Mouse (Mus musculus) lung, embryonic 15.5 days (tissue): ENCODE data around the gene Ilkap. TPM values are rescaled to one million over a fixed set of nuclear protein-coding genes. Genes with fewer than 3 reads are reported as not detected.

Experiments
- ATAC-seq: fragments of 200-750 bp; cut with Nextera tagmentation; 2 replicates; pipeline ENCODE4 v1.8.0; 2017; ENCODE audit warnings: moderate number of reproducible peaks, borderline replicate concordance; ENCODE audit not compliant: low FRiP score, low TSS enrichment; ENCODE audit errors: extremely low read depth
- H3K27ac ChIP-seq: fragments of 300-500 bp; sonication (generic); 2 replicates; pipeline ENCODE4 v1.5.1; 2015; ENCODE audit warnings: moderate library complexity, mild to moderate bottlenecking, inconsistent platforms
- H3K27me3 ChIP-seq: fragments of 300-500 bp; sonication (generic); 2 replicates; pipeline ENCODE4 v1.6.1; 2015; ENCODE audit warnings: inconsistent platforms
- H3K36me3 ChIP-seq: fragments of 300-500 bp; sonication (generic); 2 replicates; pipeline ENCODE4 v1.6.1; 2015; ENCODE audit warnings: inconsistent platforms
- H3K4me1 ChIP-seq: fragments of 300-500 bp; sonication (generic); 2 replicates; pipeline ENCODE4 v1.6.1; 2015; ENCODE audit warnings: inconsistent platforms
- H3K4me2 ChIP-seq: fragments of 300-500 bp; sonication (generic); 2 replicates; pipeline ENCODE4 v1.6.1; 2015; ENCODE audit warnings: inconsistent platforms, mild to moderate bottlenecking, moderate library complexity
- H3K4me3 ChIP-seq: fragments of 300-500 bp; sonication (generic); 2 replicates; pipeline ENCODE4 v1.5.1; 2015; ENCODE audit warnings: mild to moderate bottlenecking, inconsistent platforms
- H3K9ac ChIP-seq: fragments of 300-500 bp; sonication (generic); 2 replicates; pipeline ENCODE4 v1.6.1; 2015; ENCODE audit warnings: inconsistent platforms
- H3K9me3 ChIP-seq: fragments of 300-500 bp; sonication (generic); 2 replicates; pipeline ENCODE4 v1.6.1; 2016; ENCODE audit warnings: inconsistent platforms
- WGBS: fragments of 180-500 bp; shearing (Covaris S2); methylation state at CpG from one replicate; pipeline ENCODE4 v1.1.7; 2015; 5-methylcytosine and 5-hydroxymethylcytosine counted together
- polyA plus RNA-seq: library from polyadenylated mRNA; unstranded; fragments of >200 nt; fragmentation: Nextera tagmentation; extraction: Ambion mirVana; gene quantifications from 2 replicates; pipeline ENCODE4 v1.2.1, GENCODE M21; 2015

Gene Ilkap
- polyA plus RNA-seq, 1 experiment from 2014 or later = 146 TPM

DNA sequence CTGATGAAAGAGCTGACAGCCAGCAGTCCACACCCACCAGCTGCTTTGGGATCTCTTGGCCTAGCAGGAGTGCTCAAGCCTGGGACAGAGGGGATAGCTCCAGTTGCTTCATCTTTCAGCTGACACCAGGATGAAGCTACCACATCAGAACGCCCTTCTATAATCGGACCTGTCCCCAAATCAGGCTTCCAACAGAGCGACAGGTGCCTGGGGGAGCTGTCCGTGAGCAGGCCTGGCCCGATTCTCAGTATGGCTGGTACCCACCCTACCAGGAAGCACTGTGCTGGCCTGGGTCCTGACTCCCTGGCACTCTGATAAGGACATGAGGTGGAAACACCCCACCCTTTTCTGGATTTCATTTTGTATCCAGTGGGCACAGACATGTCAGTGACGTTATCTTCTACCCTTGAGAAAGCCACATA lies 25.2 kb downstream of the Ilkap start:
- H3K4me1 ChIP-seq = no peaks in the 10 kb centered on the region
- H3K27ac ChIP-seq = no peak overlapping the region
- H3K27me3 ChIP-seq = no peaks in the 10 kb centered on the region
- H3K9me3 ChIP-seq = no peaks in the 10 kb centered on the region
- H3K4me3 ChIP-seq = no peak overlapping the region
- no peak overlapping the region for H3K9ac ChIP-seq
- no peak for ATAC-seq
- H3K36me3 ChIP-seq = peaks cover 75% of the 10 kb centered on the region
- no peak overlapping the region for H3K4me2 ChIP-seq
- 88% methylated on average over 6 of the region's 6 CpGs for WGBS

DNA sequence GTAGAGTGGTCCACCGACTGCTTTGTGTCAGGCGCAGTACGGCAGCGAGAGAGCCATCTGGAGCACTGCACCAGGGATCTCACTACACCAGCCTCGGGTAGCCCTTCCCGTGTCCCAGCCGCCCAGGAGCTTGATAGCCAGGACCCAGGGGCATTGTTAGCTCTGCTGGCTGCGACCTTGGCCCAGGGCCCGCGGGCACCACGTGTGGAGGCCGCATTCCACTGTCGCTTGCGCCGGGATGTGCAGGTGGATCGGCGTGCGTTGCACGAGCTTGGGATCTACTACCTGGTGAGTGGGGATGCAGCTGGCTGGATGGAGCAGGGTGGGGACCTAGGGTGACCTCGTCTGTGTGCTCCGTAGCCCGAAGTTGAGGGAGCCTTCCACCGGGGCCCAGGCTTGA lies 28.6 kb downstream of the Ilkap start:
- Histone ChIP-seq H3K27ac (no peak overlapping the region), H3K9ac (no peak overlapping the region), H3K4me1 (peaks cover 17% of the 10 kb centered on the region), H3K4me3 (no peak overlapping the region), H3K9me3 (no peaks in the 10 kb centered on the region), H3K27me3 (no peaks in the 10 kb centered on the region; the same call in 1 of the 2 replicates), H3K4me2 (no peak overlapping the region), H3K36me3 (peaks cover 41% of the 10 kb centered on the region)
- WGBS = 81% methylated on average over 23 of the region's 23 CpGs
- no peak for ATAC-seq

GRCm38 (mm10) chr1:91369408-91369807 lies 29.2 kb downstream of the Ilkap start:
- 74% methylated on average over 4 of the region's 4 CpGs for WGBS
- no peak for ATAC-seq
- H3K4me1 ChIP-seq = peaks cover 17% of the 10 kb centered on the region
- H3K27ac ChIP-seq = no peak overlapping the region
- H3K4me2 ChIP-seq = no peak overlapping the region
- H3K36me3 ChIP-seq = peaks cover 35% of the 10 kb centered on the region
- H3K4me3 ChIP-seq = no peak overlapping the region
- H3K9me3 ChIP-seq = no peaks in the 10 kb centered on the region
- H3K9ac ChIP-seq = no peak overlapping the region
- H3K27me3 ChIP-seq = no peaks in the 10 kb centered on the region; the same call in 1 of the 2 replicates

- ATAC-seq = no peak
- Histone ChIP-seq H3K9me3 (no peaks in the 10 kb centered on the region), H3K9ac (no peak overlapping the region), H3K27ac (no peak overlapping the region), H3K36me3 (peaks cover 14% of the 10 kb centered on the region), H3K4me3 (no peak overlapping the region), H3K4me1 (peaks cover 17% of the 10 kb centered on the region), H3K27me3 (no peaks in the 10 kb centered on the region; the same call in 1 of the 2 replicates), H3K4me2 (peak overlapping the region; percentile 99; the same call in 1 of the 2 replicates)
- 94% methylated on average over 3 of the region's 3 CpGs for WGBS
Observed at GRCm38 (mm10) chr1:91367295-91367694, 31.3 kb downstream of the Ilkap start.

- H3K4me3 ChIP-seq = peak within 1 kb of the TSS; percentile 53
- peak; percentile 53; the same call in 1 of the 2 replicates for ATAC-seq
- no peak within 1 kb of the TSS for H3K27ac ChIP-seq
- H3K4me2 ChIP-seq = peak within 1 kb of the TSS; percentile 99
- peak within 1 kb of the TSS; percentile 59 for H3K9ac ChIP-seq
- H3K27me3 ChIP-seq = no peaks in the 10 kb centered on the region; the same call in 1 of the 2 replicates
- under 1% methylated on average over 67 of the region's 68 CpGs for WGBS
- peaks cover 17% of the 10 kb centered on the region for H3K4me1 ChIP-seq
- H3K36me3 ChIP-seq = peaks cover 6% of the 10 kb centered on the region
- H3K9me3 ChIP-seq = no peaks in the 10 kb centered on the region
Observed at GRCm38 (mm10) chr1:91366215-91367108, 32.2 kb downstream of the Ilkap start, which contains the start of gene Erfe. Gene Erfe, plus strand, starts transcription at chr1:91366430.

- H3K4me3 ChIP-seq = peak overlapping the region; percentile 53
- peak overlapping the region; percentile 99 for H3K4me2 ChIP-seq
- H3K36me3 ChIP-seq = peaks cover under 1% of the 10 kb centered on the region; the same call in 1 of the 2 replicates
- ATAC-seq = no peak
- no peaks in the 10 kb centered on the region; the same call in 1 of the 2 replicates for H3K27me3 ChIP-seq
- peaks cover 17% of the 10 kb centered on the region for H3K4me1 ChIP-seq
- 17% methylated on average over 8 of the region's 8 CpGs for WGBS
- no peak overlapping the region for H3K27ac ChIP-seq
- no peaks in the 10 kb centered on the region for H3K9me3 ChIP-seq
- H3K9ac ChIP-seq = peak overlapping the region; percentile 59
Observed at GRCm38 (mm10) chr1:91365816-91366214, 32.8 kb downstream of the Ilkap start.

GRCm38 (mm10) chr1:91364822-91365644 lies 33.6 kb downstream of the Ilkap start:
- Histone ChIP-seq H3K27ac (no peak overlapping the region), H3K9me3 (no peaks in the 10 kb centered on the region), H3K9ac (no peak overlapping the region), H3K4me3 (no peak overlapping the region), H3K4me2 (no peak overlapping the region), H3K27me3 (no peaks in the 10 kb centered on the region; the same call in 1 of the 2 replicates), H3K36me3 (no peaks in the 10 kb centered on the region), H3K4me1 (peaks cover 17% of the 10 kb centered on the region)
- no peak for ATAC-seq
- 90% methylated on average over 16 of the region's 16 CpGs for WGBS

DNA sequence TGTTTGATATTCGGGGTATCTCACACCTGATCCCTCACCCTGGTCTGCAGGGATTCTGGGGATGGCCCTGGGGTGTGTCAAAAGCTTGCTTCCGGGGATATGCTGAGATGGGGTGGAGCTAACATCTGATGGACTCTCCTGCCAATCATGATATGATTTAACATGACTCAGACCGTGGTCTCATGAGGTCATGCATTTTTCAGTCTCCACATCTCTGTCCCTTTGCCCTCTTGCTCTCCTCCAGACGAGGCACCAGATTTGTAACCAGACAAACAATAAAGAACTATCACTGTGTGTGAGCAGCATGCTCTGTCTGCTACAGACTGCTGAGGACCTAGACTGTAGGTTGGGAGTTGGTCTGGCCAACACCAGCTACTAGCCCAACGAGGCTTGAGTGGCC lies 36.5 kb downstream of the Ilkap start:
- H3K36me3 ChIP-seq = no peaks in the 10 kb centered on the region
- WGBS = 71% methylated on average over 5 of the region's 5 CpGs
- no peak for ATAC-seq

DNA sequence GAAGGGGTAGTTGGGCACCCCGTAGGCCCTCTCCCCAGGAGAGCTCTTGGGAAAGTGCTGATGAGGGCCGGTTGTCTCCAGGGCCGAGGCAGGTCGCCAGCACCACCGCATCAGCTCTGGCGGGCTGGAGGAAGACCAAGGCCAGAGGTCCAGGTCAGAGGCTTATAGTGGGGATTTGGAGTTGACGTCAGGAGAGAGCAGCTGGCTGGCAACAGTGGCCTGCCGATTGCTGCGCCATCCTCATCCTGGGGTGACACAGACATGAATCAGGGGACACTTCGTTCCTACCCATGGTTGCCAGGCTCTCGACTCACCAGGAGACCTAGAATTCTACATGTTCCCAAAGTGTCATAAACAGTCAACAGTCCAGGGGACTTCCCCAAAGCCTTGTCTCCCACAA lies 42.5 kb downstream of the Ilkap start:
- no peak overlapping the region for H3K27ac ChIP-seq
- 76% methylated on average over 11 of the region's 11 CpGs for WGBS
- H3K4me3 ChIP-seq = no peak overlapping the region
- ATAC-seq = no peak
- no peaks in the 10 kb centered on the region for H3K4me1 ChIP-seq
- no peak overlapping the region for H3K4me2 ChIP-seq
- no peak overlapping the region for H3K9ac ChIP-seq
- no peaks in the 10 kb centered on the region for H3K36me3 ChIP-seq
- H3K27me3 ChIP-seq = no peaks in the 10 kb centered on the region
- no peaks in the 10 kb centered on the region for H3K9me3 ChIP-seq

More for the DNA sequence above, 36.5 kb downstream of the Ilkap start:
- H3K4me3 ChIP-seq = no peak overlapping the region
- no peaks in the 10 kb centered on the region for H3K9me3 ChIP-seq
- H3K27me3 ChIP-seq = no peaks in the 10 kb centered on the region; the same call in 1 of the 2 replicates
- H3K9ac ChIP-seq = no peak overlapping the region
- H3K27ac ChIP-seq = no peak overlapping the region
- H3K4me1 ChIP-seq = peaks cover 17% of the 10 kb centered on the region
- no peak overlapping the region for H3K4me2 ChIP-seq

GRCm38 (mm10) chr1:91352277-91352676 lies 46.3 kb downstream of the Ilkap start:
- H3K27me3 ChIP-seq = no peaks in the 10 kb centered on the region
- no peak overlapping the region for H3K27ac ChIP-seq
- no peak overlapping the region for H3K4me3 ChIP-seq
- H3K9ac ChIP-seq = no peak overlapping the region
- no peak for ATAC-seq
- no peaks in the 10 kb centered on the region for H3K9me3 ChIP-seq
- H3K36me3 ChIP-seq = no peaks in the 10 kb centered on the region
- no peak overlapping the region for H3K4me2 ChIP-seq
- 83% methylated on average over 2 of the region's 2 CpGs for WGBS
- no peaks in the 10 kb centered on the region for H3K4me1 ChIP-seq

- H3K27ac ChIP-seq = no peak overlapping the region
- no peaks in the 10 kb centered on the region for H3K36me3 ChIP-seq
- no peak overlapping the region for H3K4me2 ChIP-seq
- no peak overlapping the region for H3K9ac ChIP-seq
- H3K4me3 ChIP-seq = no peak overlapping the region
- WGBS = 69% methylated on average over 3 of the region's 3 CpGs
- no peak for ATAC-seq
- H3K9me3 ChIP-seq = no peaks in the 10 kb centered on the region
- no peaks in the 10 kb centered on the region for H3K4me1 ChIP-seq
- peaks cover 6% of the 10 kb centered on the region for H3K27me3 ChIP-seq
Observed at GRCm38 (mm10) chr1:91351249-91351648, 47.4 kb downstream of the Ilkap start.
